Comparison of ENCODE assay signal across 8 mouse cellular contexts in the genomic region with DNA sequence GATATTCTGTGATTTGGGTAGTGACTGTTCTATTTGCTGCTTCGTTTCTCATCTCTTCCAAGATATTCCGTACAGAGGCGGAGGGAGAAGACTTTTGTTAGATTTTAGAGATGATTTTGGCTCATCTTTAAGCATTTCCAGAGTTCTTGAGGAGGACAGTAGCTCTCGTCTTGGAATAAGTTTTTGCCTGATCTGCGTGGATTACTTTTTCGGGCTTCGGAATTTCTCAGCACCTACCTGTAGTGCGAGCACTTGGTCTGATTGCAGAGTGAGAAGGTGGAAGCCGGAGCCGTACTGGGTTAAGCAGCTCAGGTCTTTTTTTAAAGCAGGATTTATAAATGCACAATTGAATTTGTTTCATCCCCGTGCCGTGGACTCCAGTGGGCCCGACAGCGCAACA. TPM values are rescaled to one million over a fixed set of nuclear protein-coding genes. Genes with fewer than 3 reads are reported as not detected.
DNase-seq lines count a peak whose midpoint lies in the region; ATAC-seq and TF ChIP-seq lines count a peak whose summit lies in the region.

No protein-coding gene starts in this region.

- TF ChIP-seq CTCF in left cerebral cortex, adult 2 months (IDR thresholded peaks at IDR 0.05): no peak
- no peak for TF ChIP-seq CTCF in midbrain, postnatal 0 days (IDR thresholded peaks at IDR 0.05)

- intact Hi-C loops in left cerebral cortex, adult 2 months (cut with DNase I): loop anchor here (1.0 to 2.0 kb wide), 5 partner anchors 74 to 288 kb away; a partner anchor contains a TSS
- intact Hi-C loops in left cerebral cortex, postnatal 10 days (cut with DNase I): loop anchor here (2.0 to 5.0 kb wide), 3 partner anchors 74 to 154 kb away; a partner anchor contains a TSS

- no peaks in the 10 kb centered on the region; the same call in 1 of the 2 replicates for H3K27me3 ChIP-seq in embryonic facial prominence, embryonic 11.5 days (ENCODE audit: control insufficient read depth, insufficient read depth, low read length)
- no peaks in the 10 kb centered on the region for H3K27me3 ChIP-seq in midbrain, postnatal 0 days (ENCODE audit: insufficient read depth, low read length)

- 0 out of 2 replicates have a peak overlapping the region, but pooled peaks have one; percentile 18 for H3K9ac ChIP-seq in embryonic facial prominence, embryonic 11.5 days (replicated peaks; ENCODE audit: low read length)
- peak overlapping the region; percentile 24; the same call in 1 of the 2 replicates for H3K9ac ChIP-seq in midbrain, postnatal 0 days (replicated peaks; ENCODE audit: low read length, poor library complexity, severe bottlenecking)

- no peak for ATAC-seq in embryonic facial prominence, embryonic 11.5 days (replicated peaks; ENCODE audit: insufficient number of reproducible peaks, low FRiP score, low TSS enrichment, low read depth)
- ATAC-seq in inflammation-experienced regulatory T-cells, adult 6 months: peak; percentile 36
- ATAC-seq in midbrain, postnatal 0 days (ENCODE audit: low FRiP score): no peak

- WGBS in embryonic facial prominence, embryonic 11.5 days: 12% methylated on average over 14 of the region's 14 CpGs
- WGBS in midbrain, postnatal 0 days: 9% methylated on average over 14 of the region's 14 CpGs

- peak overlapping the region; percentile 19 for H3K4me2 ChIP-seq in embryonic facial prominence, embryonic 11.5 days (ENCODE audit: low read depth, low read length)
- H3K4me2 ChIP-seq in midbrain, postnatal 0 days (ENCODE audit: low read depth, low read length, poor library complexity, severe bottlenecking): peak overlapping the region; percentile 67

- no peak for DNase-seq in left cerebral cortex, adult 2 months (ENCODE audit: extremely low spot score in 1 of 2, low spot score in 2 of 2)
- DNase-seq in left cerebral cortex, postnatal 10 days (ENCODE audit: extremely low spot score in 1 of 2, low spot score in 2 of 2): no peak
- no peak for DNase-seq in embryonic facial prominence, embryonic 11.5 days (ENCODE audit: low spot score)
- no peak for DNase-seq in midbrain, postnatal 0 days (ENCODE audit: low spot score)
- no peak for DNase-seq in layer of hippocampus, adult 11-12 months (ENCODE audit: low spot score)
- DNase-seq in thymus, postnatal 10 days (ENCODE audit: low spot score in 2 of 2): no peak
- DNase-seq in ovary, postnatal 36 days (ENCODE audit: low spot score): no peak

- H3K36me3 ChIP-seq in embryonic facial prominence, embryonic 11.5 days (replicated peaks; ENCODE audit: control insufficient read depth, insufficient read depth, low read depth, low read length): no peaks in the 10 kb centered on the region
- no peaks in the 10 kb centered on the region for H3K36me3 ChIP-seq in midbrain, postnatal 0 days (ENCODE audit: insufficient read depth, low read length)

- no peaks in the 10 kb centered on the region for H3K9me3 ChIP-seq in embryonic facial prominence, embryonic 11.5 days (replicated peaks; ENCODE audit: control insufficient read depth, low read length)
- H3K9me3 ChIP-seq in midbrain, postnatal 0 days (ENCODE audit: low read length): no peaks in the 10 kb centered on the region

- H3K27ac ChIP-seq in left cerebral cortex, adult 2 months: no peak overlapping the region
- H3K27ac ChIP-seq in embryonic facial prominence, embryonic 11.5 days (replicated peaks; ENCODE audit: low read depth, low read length): no peak overlapping the region
- no peak overlapping the region for H3K27ac ChIP-seq in midbrain, postnatal 0 days (ENCODE audit: low read depth, low read length)

- H3K4me3 ChIP-seq in left cerebral cortex, adult 2 months: peak overlapping the region; percentile 50
- H3K4me3 ChIP-seq in embryonic facial prominence, embryonic 11.5 days (ENCODE audit: low read depth, low read length): peak overlapping the region; percentile 16
- H3K4me3 ChIP-seq in midbrain, postnatal 0 days (ENCODE audit: low read depth, low read length): peak overlapping the region; percentile 38

- H3K4me1 ChIP-seq in embryonic facial prominence, embryonic 11.5 days (ENCODE audit: control insufficient read depth, insufficient read depth, low read length): no peaks in the 10 kb centered on the region
- H3K4me1 ChIP-seq in midbrain, postnatal 0 days (ENCODE audit: insufficient read depth, low read length): no peaks in the 10 kb centered on the region

RNA-seq across cellular contexts. Expression of a gene that starts 0.3 kb away (rescaled TPM):
- 1 to 10 TPM; 1.7 to 2.8 TPM for total RNA-seq in left cerebral cortex, adult 2 months (2021)
- 1 to 10 TPM; 2.3 to 3.2 TPM for total RNA-seq in left cerebral cortex, postnatal 10 days (2021)
- polyA plus RNA-seq in embryonic facial prominence, embryonic 11.5 days (2014; fragmentation: Nextera tagmentation; extraction: Ambion mirVana): 2.0 and 4.4 TPM in 2 replicates
- 10 to 100 TPM; 35.2 to 53.0 (median 47.2) TPM for polyA plus RNA-seq in inflammation-experienced regulatory T-cells, adult 6 months (2017; shearing (Covaris generic))
- 2.8 and 5.0 TPM in 2 replicates for total RNA-seq in midbrain, postnatal 0 days (2014; rRNA removed)
- polyA plus RNA-seq in midbrain, postnatal 0 days (2015; fragmentation: Nextera tagmentation; extraction: Ambion mirVana): 0.56 and 0.93 TPM in 2 replicates

RNA-seq across cellular contexts. Expression of a gene that starts 45.9 kb away (rescaled TPM):
- total RNA-seq in left cerebral cortex, adult 2 months (2021): under 1 TPM; 0.54 to 0.77 TPM
- total RNA-seq in left cerebral cortex, postnatal 10 days (2021): under 1 TPM; 0.24 to 0.56 TPM
- polyA plus RNA-seq in embryonic facial prominence, embryonic 11.5 days (2014; fragmentation: Nextera tagmentation; extraction: Ambion mirVana): 0.20 and 0.32 TPM in 2 replicates
- under 1 TPM; 0.21 to 0.34 (median 0.23) TPM for polyA plus RNA-seq in inflammation-experienced regulatory T-cells, adult 6 months (2017; shearing (Covaris generic))
- total RNA-seq in midbrain, postnatal 0 days (2014; rRNA removed): 0.11 and 0.52 TPM in 2 replicates
- polyA plus RNA-seq in midbrain, postnatal 0 days (2015; fragmentation: Nextera tagmentation; extraction: Ambion mirVana): 0.10 and 0.25 TPM in 2 replicates
